Mouse (Mus musculus) E14TG2a.4 (cell line): Measurements from ENCODE around the gene Selenbp1.

Experiments
- CTCF ChIP-seq: conservative IDR thresholded peaks from 2 replicates; pipeline ENCODE4 v1.5.1; 2014; ENCODE audit warnings: low read length
- NANOG ChIP-seq: IDR thresholded peaks from 2 replicates; pipeline ENCODE4 v1.6.1; 2014; ENCODE audit warnings: borderline replicate concordance, low read length, mixed read lengths
- POU5F1 ChIP-seq: IDR thresholded peaks from 2 replicates; pipeline ENCODE4 v1.6.1; 2014; ENCODE audit warnings: low read length, borderline replicate concordance

DNA sequence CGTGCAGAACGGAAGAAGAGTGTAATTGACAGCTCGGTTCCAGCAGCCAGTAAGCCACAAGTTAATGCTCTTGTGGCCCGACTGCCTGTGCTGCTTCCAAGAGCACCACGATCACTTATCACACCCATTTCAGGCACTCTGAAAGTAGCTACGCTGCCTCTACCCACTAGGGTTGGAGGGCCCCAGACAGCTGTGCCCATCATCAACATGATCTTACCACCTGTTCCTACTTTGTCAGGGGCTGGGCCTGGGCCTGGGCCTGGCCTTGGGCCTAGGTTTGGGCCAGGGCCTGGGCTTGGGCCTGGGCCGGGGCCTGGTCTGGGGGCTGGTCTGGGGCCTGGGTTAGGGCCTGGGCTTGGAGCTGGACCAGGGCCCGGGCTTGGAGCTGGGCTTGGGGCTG lies 25.4 kb downstream of the Selenbp1 start:
- TF ChIP-seq CTCF (no peak), POU5F1 (no peak), NANOG (no peak)
